Mouse (Mus musculus): ENCODE data around the gene Rara. TPM values are rescaled to one million over a fixed set of nuclear protein-coding genes. Genes with fewer than 3 reads are reported as not detected.
A peak's percentile ranks its signal among the peaks of the same experiment; 100 is the strongest.

The Rara gene
- polyA plus RNA-seq, 1 experiment from 2014 or later, result 53.5 TPM

DNA sequence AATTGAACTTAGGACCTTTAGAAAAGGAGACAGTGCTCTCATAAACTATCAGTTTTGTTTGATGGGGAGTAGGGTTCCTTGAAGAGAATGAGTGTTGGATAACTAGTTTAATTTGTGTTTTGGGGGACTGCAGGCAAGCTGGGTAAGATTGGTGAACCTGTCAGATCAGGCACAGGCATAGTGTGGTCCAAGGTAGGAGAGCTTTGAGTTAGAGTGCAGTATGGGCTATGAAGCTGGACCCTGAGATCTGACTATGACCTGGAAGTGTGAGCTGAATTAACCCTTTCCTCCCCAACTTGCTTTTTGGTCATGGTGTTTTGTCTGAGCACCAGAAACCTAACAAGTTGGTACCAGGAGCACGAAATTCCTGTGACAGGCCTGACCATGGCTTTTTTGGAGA, 86.2 kb downstream of the Rara start:
- H3K4me3 ChIP-seq (replicated peaks), result no peak overlapping the region
- H3K27me3 ChIP-seq, result no peaks in the 10 kb centered on the region
- ATAC-seq (ENCODE audit: insufficient number of reproducible peaks, low FRiP score, low TSS enrichment, low read depth), result no peak
- no peak overlapping the region for H3K9ac ChIP-seq
- no peak overlapping the region for H3K27ac ChIP-seq (replicated peaks)
- no peaks in the 10 kb centered on the region for H3K9me3 ChIP-seq (replicated peaks)
- H3K4me2 ChIP-seq (replicated peaks), result no peak overlapping the region
- WGBS, result 94% methylated on average over 1 of the region's 1 CpGs
- no peaks in the 10 kb centered on the region for H3K4me1 ChIP-seq
- peaks cover 65% of the 10 kb centered on the region for H3K36me3 ChIP-seq

DNA sequence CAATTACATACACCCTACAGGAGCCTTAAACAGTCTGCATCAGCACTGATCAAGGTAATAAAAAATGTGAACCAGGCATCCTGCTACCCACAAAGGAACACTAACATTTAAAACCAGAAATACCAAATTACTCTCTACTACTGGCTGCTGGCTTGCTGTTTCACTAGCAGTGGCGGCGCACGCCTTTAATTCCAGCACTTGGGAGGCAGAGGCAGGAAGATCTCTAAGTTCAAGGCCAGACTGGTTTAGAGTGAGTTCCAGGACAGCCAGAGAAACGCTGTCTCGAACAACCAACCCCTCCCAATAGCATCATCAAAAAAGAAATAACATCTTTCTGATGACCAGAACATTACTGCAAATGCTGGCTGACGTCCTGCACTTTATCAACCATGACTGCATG, 92.2 kb downstream of the Rara start:
- H3K9ac ChIP-seq, result no peak overlapping the region
- H3K4me3 ChIP-seq (replicated peaks), result no peak overlapping the region
- no peaks in the 10 kb centered on the region for H3K27me3 ChIP-seq
- no peaks in the 10 kb centered on the region for H3K9me3 ChIP-seq (replicated peaks)
- ATAC-seq (ENCODE audit: insufficient number of reproducible peaks, low FRiP score, low TSS enrichment, low read depth), result no peak
- peaks cover 22% of the 10 kb centered on the region for H3K4me1 ChIP-seq
- H3K36me3 ChIP-seq, result peaks cover 36% of the 10 kb centered on the region
- no peak overlapping the region for H3K4me2 ChIP-seq (replicated peaks)
- H3K27ac ChIP-seq (replicated peaks), result no peak overlapping the region
- WGBS, result 90% methylated on average over 6 of the region's 6 CpGs

DNA sequence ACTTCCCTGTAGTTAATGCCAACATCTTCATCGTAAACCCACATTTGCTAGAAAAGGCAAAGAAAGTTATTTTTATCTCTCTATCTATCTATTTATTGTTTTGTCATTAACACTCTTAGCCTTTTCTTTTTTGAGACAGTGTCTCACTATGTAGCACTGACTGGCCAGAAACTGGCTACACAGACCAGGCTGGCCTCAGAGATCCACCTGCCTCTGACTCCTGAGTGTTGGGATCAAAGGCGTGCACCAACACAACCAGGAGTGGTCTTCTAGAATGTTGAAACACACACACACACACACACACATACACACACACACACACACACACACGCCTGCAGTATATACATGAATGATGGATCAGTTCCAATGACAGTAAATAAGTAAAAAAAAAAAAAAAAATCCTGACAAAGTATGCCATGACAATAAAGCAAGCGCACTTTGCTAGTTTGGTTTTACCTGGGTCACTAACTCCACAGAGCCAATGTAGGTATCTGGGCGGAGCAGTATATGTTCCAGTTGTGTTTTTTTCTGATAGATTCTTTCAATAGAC, 94.8 kb downstream of the Rara start:
- peaks cover 22% of the 10 kb centered on the region for H3K4me1 ChIP-seq
- H3K4me3 ChIP-seq (replicated peaks), result peak overlapping the region; percentile 88
- peaks cover 24% of the 10 kb centered on the region for H3K36me3 ChIP-seq
- peak overlapping the region; percentile 72 for H3K4me2 ChIP-seq (replicated peaks)
- H3K9ac ChIP-seq, result no peak overlapping the region
- 70% methylated on average over 5 of the region's 5 CpGs for WGBS
- H3K27ac ChIP-seq (replicated peaks), result no peak overlapping the region
- no peaks in the 10 kb centered on the region for H3K9me3 ChIP-seq (replicated peaks)
- ATAC-seq (ENCODE audit: insufficient number of reproducible peaks, low FRiP score, low TSS enrichment, low read depth), result no peak
- no peaks in the 10 kb centered on the region for H3K27me3 ChIP-seq

GRCm38 (mm10) chr11:99023094-99023493, 95.5 kb downstream of the Rara start:
- peaks cover 22% of the 10 kb centered on the region for H3K4me1 ChIP-seq
- no peaks in the 10 kb centered on the region for H3K9me3 ChIP-seq (replicated peaks)
- H3K4me3 ChIP-seq (replicated peaks), result peak overlapping the region; percentile 88
- H3K4me2 ChIP-seq (replicated peaks), result peak overlapping the region; percentile 72
- H3K9ac ChIP-seq, result peak overlapping the region; percentile 66
- WGBS, result 2% methylated on average over 4 of the region's 4 CpGs
- 0 out of 2 replicates have a peak overlapping the region, but pooled peaks have one; percentile 61 for H3K27ac ChIP-seq (replicated peaks)
- peaks cover 18% of the 10 kb centered on the region for H3K36me3 ChIP-seq
- ATAC-seq (ENCODE audit: insufficient number of reproducible peaks, low FRiP score, low TSS enrichment, low read depth), result no peak
- no peaks in the 10 kb centered on the region for H3K27me3 ChIP-seq

GRCm38 (mm10) chr11:99023500-99024467, 96.2 kb downstream of the Rara start, which contains the start of gene Top2a:
Top2a (minus strand) TSS chr11:99024189.
- ATAC-seq (ENCODE audit: insufficient number of reproducible peaks, low FRiP score, low TSS enrichment, low read depth), result peak; percentile 94

More at GRCm38 (mm10) chr11:99023500-99024467, 96.2 kb downstream of the Rara start, which contains the start of gene Top2a:
- no peaks in the 10 kb centered on the region for H3K27me3 ChIP-seq
- no peaks in the 10 kb centered on the region for H3K9me3 ChIP-seq (replicated peaks)
- under 1% methylated on average over 54 of the region's 54 CpGs for WGBS
- peak within 1 kb of the TSS; percentile 66 for H3K9ac ChIP-seq
- H3K4me2 ChIP-seq (replicated peaks), result peak within 1 kb of the TSS; percentile 72
- peak within 1 kb of the TSS; percentile 87 for H3K27ac ChIP-seq (replicated peaks)
- peak within 1 kb of the TSS; percentile 88 for H3K4me3 ChIP-seq (replicated peaks)
- H3K4me1 ChIP-seq, result peaks cover 22% of the 10 kb centered on the region
- H3K36me3 ChIP-seq, result peaks cover 13% of the 10 kb centered on the region

Other genes with a start within 250 kb of the Rara start
- gene Psmd3, start 245.3 kb upstream of the Rara start, polyA plus RNA-seq (2015; fragmentation: Nextera tagmentation; extraction: Ambion mirVana), result 204 and 214 TPM in 2 replicates
- gene Csf3, start 226.6 kb upstream of the Rara start, polyA plus RNA-seq (2015; fragmentation: Nextera tagmentation; extraction: Ambion mirVana), result 0.12 and 0.31 TPM in 2 replicates
- gene Med24, start 198.4 kb upstream of the Rara start, polyA plus RNA-seq (2015; fragmentation: Nextera tagmentation; extraction: Ambion mirVana), result 52.3 and 53.3 TPM in 2 replicates
- 51.0 and 51.2 TPM in 2 replicates for gene Thra, start 187.2 kb upstream of the Rara start, polyA plus RNA-seq (2015; fragmentation: Nextera tagmentation; extraction: Ambion mirVana)
- gene Nr1d1, start 152.5 kb upstream of the Rara start, polyA plus RNA-seq (2015; fragmentation: Nextera tagmentation; extraction: Ambion mirVana), result 1.7 and 1.8 TPM in 2 replicates
- gene Msl1, start 132.3 kb upstream of the Rara start, polyA plus RNA-seq (2015; fragmentation: Nextera tagmentation; extraction: Ambion mirVana), result 28.7 and 30.4 TPM in 2 replicates
- gene Casc3, start 122.9 kb upstream of the Rara start, polyA plus RNA-seq (2015; fragmentation: Nextera tagmentation; extraction: Ambion mirVana), result 37.0 and 42.2 TPM in 2 replicates
- 13.0 and 13.9 TPM in 2 replicates for gene Rapgefl1, start 91.0 kb upstream of the Rara start, polyA plus RNA-seq (2015; fragmentation: Nextera tagmentation; extraction: Ambion mirVana)
- 4.8 and 5.3 TPM in 2 replicates for gene Wipf2, start 64.2 kb upstream of the Rara start, polyA plus RNA-seq (2015; fragmentation: Nextera tagmentation; extraction: Ambion mirVana)
- 22.6 and 22.7 TPM in 2 replicates for gene Cdc6, start 20.0 kb upstream of the Rara start, polyA plus RNA-seq (2015; fragmentation: Nextera tagmentation; extraction: Ambion mirVana)
- gene Gjd3, start 55.2 kb downstream of the Rara start, polyA plus RNA-seq (2015; fragmentation: Nextera tagmentation; extraction: Ambion mirVana), result 0.96 and 1.1 TPM in 2 replicates
- 162 and 168 TPM in 2 replicates for gene Top2a, start 96.4 kb downstream of the Rara start, polyA plus RNA-seq (2015; fragmentation: Nextera tagmentation; extraction: Ambion mirVana)
- gene Igfbp4, start 113.4 kb downstream of the Rara start, polyA plus RNA-seq (2015; fragmentation: Nextera tagmentation; extraction: Ambion mirVana), result 1,352 and 1,417 TPM in 2 replicates
- gene Tns4, start 161.5 kb downstream of the Rara start, polyA plus RNA-seq (2015; fragmentation: Nextera tagmentation; extraction: Ambion mirVana), result 2.7 and 2.8 TPM in 2 replicates
- gene Ccr7, start 227.3 kb downstream of the Rara start, polyA plus RNA-seq (2015; fragmentation: Nextera tagmentation; extraction: Ambion mirVana), result 0.57 and 0.59 TPM in 2 replicates

Data from embryonic facial prominence, embryonic 15.5 days (tissue).